Mouse (Mus musculus) megakaryocyte-erythroid progenitor cell, adult 5-6 weeks (primary cell): Measurements from ENCODE around the gene Tgfbr3. TPM values are rescaled to one million over a fixed set of nuclear protein-coding genes. Genes with fewer than 3 reads are reported as not detected.

Source experiments
- ATAC-seq: replicated peaks from 2 replicates; pipeline ENCODE4 v1.8.0; 2016; ENCODE audit warnings: mild to moderate bottlenecking, inconsistent platforms; ENCODE audit not compliant: severe bottlenecking, poor library complexity, low FRiP score, low TSS enrichment
- total RNA-seq, 2 experiments: library from RNA; stranded (forward) in 1 of 2; stranded (reverse) in 1 of 2; fragments of 200-1000, 215-1000 nt in 1 of 2; fragments of >200 nt in 1 of 2; fragmentation: Nextera tagmentation in 1 of 2; gene quantifications; 2 replicates each; pipeline ENCODE4 v1.2.3; 2014 to 2017

Gene Tgfbr3
- total RNA-seq, 2 experiments from 2014 or later: 25.6 to 28.8 TPM

DNA sequence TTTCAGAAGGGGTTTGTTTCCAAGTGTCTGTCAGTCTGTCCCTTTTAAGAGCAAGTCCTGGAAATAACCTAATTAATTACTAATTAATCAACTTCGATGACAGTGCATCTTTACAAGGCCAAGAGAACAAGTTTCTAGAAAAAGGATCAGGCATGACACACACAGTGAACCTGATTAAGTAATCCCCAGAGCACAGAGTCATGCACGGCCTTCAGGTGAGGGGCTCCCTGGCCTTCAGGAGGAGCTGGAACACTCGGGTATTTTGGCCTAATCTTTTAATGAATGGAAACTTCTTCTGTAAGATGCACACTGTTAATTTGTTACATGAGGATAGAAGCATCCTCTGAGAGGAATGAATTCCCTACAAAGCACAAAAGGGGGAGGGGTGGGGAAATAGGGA lies 215.9 kb downstream of the Tgfbr3 start:
- ATAC-seq: no peak

DNA sequence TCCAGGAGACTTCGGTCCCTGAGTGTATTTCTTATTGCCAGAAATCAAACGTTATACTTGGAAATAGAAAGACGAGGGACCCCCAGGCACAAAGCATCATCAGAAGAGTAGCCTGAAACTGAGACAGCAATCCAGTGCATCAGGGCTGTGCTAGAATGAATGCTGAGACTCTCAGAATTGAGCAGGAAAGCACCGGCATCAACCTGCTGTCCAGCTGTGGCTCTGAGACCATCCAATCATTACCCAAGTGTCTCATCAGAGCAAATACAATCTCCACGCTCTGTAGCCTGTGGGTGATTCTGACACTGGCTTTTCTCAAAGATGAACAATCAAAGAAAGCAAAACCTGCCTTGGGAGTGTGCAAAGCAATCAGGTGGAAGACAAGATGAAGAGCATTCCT lies 221.3 kb downstream of the Tgfbr3 start:
- ATAC-seq: no peak

DNA sequence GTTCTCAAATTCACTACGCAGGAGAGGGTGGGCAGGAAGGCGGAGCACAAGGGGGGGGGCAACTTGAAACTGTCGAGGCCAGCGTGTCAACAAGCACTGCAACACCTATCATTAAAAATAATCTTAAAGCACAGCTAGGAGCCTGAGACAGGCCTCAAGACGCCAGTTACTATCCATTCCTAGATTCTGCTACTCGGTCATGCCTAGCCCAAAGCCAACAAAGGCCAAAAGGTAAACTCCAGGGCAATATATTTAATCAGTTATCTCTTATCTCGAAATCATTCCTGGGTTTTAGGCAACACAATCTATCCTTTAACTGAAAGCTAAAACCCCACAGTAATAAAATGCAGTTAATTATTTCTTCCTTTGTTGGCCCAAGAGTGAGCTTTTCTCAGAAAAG lies 221.9 kb downstream of the Tgfbr3 start:
- ATAC-seq: no peak

DNA sequence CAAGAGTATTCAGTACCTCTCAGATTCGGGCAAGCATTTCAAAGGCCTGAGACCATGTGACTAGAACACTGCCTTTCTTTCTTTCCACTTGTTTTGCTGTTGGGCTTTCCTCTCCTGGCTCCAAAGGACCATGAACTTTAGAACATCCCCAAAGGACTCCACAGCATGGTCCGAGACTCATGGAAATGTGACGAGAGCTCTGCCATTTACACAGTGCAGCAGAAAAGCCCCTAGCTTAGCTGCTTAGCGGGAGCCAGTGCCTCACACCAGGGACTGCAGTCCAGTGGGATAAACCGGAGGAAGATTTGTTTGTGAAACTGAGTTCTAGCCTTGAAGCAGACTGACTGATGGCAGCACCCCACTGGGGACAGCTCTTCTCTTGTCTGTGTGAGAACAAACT lies 224.5 kb downstream of the Tgfbr3 start:
- no peak for ATAC-seq

DNA sequence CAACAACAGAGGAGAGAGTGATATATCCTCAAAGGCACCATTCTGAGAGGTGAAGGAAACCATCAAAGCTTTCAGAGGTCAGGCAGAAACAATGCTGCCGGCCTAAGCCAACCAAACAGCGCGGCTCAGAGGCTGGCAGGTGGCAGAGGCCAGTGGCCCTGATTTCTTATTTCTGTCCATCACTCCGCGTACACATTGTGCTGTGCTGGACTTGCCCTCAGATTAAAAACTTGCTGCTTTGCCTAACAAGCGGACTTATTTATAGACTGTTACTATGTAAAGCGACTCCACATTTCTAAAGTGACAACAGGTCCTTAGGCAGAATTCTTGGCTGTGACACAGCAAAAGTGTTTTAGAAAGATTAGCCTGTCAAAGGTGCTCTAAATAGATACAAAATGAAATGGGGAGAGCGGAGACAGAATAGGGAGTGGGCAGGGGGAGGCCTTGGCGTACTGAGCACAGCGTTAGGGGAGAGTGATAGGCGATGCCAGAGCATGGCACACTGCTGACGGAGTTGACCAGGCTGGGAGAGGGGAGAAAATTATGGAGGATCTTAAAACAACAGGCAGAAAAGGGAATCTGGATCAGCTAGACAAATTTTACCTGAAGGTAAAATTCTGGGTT lies 227.1 kb downstream of the Tgfbr3 start:
- peak; percentile 65 for ATAC-seq

DNA sequence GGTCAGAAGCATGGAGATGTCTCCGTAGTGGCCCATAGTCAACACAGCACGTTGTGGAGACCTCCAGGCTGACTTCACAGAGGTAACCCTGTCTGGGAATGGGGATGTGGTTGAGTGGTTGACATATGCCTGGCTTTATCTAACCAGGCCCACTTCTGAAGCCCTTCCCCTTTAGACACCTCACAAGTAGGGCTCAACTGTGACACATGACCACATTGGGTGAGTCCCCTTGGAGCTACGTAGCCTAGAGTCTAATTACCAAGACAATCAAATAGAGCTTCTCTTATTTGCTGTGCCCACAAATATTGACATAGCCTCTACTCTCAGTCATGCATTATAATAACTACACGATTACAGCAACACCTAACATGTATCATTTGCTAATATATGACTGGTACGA lies 229.9 kb downstream of the Tgfbr3 start:
- 0 out of 2 replicates have a peak, but pooled peaks have one; percentile 32 for ATAC-seq

DNA sequence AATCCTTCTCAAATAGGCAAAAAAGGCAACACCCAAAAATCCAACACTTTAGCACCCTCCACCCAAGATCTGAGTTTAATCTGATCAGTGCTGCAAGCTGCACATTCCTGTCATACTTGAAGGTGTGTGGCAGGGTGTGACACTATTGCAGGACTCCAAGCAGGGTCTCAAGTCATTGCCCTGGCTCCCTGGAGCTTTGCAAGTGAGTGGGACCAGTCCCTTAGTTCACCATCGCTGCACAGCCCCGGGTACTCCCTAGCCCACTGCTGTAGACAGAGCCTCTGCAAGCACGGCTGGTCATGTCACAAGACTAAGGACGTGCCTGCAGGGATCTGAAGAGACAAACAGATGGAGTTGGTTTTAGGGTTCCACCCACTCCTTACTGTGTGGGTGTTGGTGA lies 230.8 kb downstream of the Tgfbr3 start:
- ATAC-seq: no peak

Other genes starting within 250 kb of the Tgfbr3 start
- gene Brdt, start 41.5 kb upstream of the Tgfbr3 start, total RNA-seq (2014; fragmentation: Nextera tagmentation): 0.11 and 0.15 TPM in 2 replicates
- gene Brdt, start 41.5 kb upstream of the Tgfbr3 start, total RNA-seq (2017): 0.85 TPM in 1 of 2 replicates, not detected in the other
- gene Ephx4, start 113.1 kb upstream of the Tgfbr3 start, total RNA-seq (2014; fragmentation: Nextera tagmentation): not detected in 2 replicates
- not detected in 2 replicates for gene Ephx4, start 113.1 kb upstream of the Tgfbr3 start, total RNA-seq (2017)
- gene Lpcat2b, start 141.9 kb upstream of the Tgfbr3 start, total RNA-seq (2014; fragmentation: Nextera tagmentation): not detected in 2 replicates
- not detected in 2 replicates for gene Lpcat2b, start 141.9 kb upstream of the Tgfbr3 start, total RNA-seq (2017)
- gene Btbd8, start 148.4 kb upstream of the Tgfbr3 start, total RNA-seq (2014; fragmentation: Nextera tagmentation): 4.2 and 7.2 TPM in 2 replicates
- gene Btbd8, start 148.4 kb upstream of the Tgfbr3 start, total RNA-seq (2017): 4.7 and 6.9 TPM in 2 replicates
- 0.94 TPM in 1 of 2 replicates, not detected in the other for gene Gm42669, start 218.0 kb upstream of the Tgfbr3 start, total RNA-seq (2014; fragmentation: Nextera tagmentation)
- gene Gm42669, start 218.0 kb upstream of the Tgfbr3 start, total RNA-seq (2017): 0.84 and 1.3 TPM in 2 replicates
- 0.30 TPM in 1 of 2 replicates, not detected in the other for gene 1700028K03Rik, start 245.1 kb upstream of the Tgfbr3 start, total RNA-seq (2014; fragmentation: Nextera tagmentation)
- gene 1700028K03Rik, start 245.1 kb upstream of the Tgfbr3 start, total RNA-seq (2017): not detected in 2 replicates